Mouse (Mus musculus) spleen, postnatal 4 days (tissue): ENCODE measurements around the gene Rmnd5b.
A peak's percentile ranks its signal among the peaks of the same experiment; 100 is the strongest.
"Not testable (repeated sequence)": the region's sequence is repeated elsewhere in the genome, so short reads cannot be mapped to it uniquely, and the experiment has no call there.

Experiments used
- DNase-seq, 2 experiments: peaks; one replicate each; pipeline ENCODE4 v3.0.0; 2022; ENCODE audit warnings: low spot score in 2 of 2

Gene Rmnd5b

DNA sequence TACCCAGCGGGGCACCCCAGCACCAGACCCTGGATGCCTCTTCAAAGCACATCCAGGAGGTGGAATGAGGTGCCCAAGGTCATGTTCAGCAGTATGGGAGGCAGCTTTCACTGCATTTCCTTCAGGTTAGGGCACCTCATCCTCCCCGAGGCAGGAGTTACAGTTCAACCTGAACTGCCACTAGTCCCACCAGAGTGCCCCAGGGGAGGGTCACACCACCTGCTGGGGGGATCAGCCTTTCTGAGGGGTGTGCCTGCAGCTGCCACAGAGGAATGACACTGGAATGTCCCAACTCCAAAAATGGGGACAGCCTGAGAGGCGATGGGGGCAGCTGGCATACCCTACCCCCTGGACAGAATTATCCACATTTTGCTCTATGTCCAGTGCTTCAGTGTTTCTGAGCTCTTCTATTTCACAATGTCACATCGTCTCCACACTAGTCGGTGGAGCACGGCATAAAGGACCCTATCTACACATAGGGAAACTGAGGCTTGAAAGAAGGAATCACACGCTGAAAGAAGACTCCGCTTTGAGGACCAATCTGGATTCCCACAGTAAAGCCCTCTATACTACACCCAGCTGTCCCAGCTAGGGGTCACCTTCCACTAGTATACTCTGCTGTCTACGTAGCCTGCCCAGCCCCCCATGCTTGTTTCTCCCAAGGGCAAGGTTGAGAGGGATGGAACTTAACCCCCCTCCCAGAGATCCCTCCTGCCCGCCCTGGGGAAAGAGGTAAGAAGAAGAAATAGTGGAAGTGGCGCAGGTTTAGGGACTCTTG, 13.6 kb upstream of the Rmnd5b start:
- DNase-seq, result no peak

GRCm38 (mm10) chr11:51648566-51648965, 12.9 kb upstream of the Rmnd5b start:
- DNase-seq, result no peak

GRCm38 (mm10) chr11:51646751-51647667, 11.3 kb upstream of the Rmnd5b start:
- DNase-seq, result no peak

DNA sequence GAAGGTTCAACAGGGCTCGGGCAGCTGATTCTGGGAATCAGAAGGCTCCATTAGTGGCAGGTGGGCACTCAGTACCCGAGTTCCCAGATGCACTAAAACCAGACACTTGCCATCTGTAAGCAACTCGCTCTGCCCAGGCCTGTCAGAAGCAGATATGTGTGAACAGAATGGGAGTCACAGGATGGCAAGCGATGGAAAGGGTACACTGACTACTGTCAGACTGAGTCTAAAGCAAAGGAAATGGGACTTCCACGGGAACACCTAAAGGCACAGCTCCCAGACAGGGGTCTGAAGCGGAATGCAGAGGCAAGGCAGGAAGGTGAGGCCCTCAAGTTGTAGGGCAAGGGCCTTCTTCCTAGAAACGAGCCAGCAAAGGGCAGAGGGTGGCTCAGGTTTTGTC, 10.5 kb upstream of the Rmnd5b start:
- no peak for DNase-seq

DNA sequence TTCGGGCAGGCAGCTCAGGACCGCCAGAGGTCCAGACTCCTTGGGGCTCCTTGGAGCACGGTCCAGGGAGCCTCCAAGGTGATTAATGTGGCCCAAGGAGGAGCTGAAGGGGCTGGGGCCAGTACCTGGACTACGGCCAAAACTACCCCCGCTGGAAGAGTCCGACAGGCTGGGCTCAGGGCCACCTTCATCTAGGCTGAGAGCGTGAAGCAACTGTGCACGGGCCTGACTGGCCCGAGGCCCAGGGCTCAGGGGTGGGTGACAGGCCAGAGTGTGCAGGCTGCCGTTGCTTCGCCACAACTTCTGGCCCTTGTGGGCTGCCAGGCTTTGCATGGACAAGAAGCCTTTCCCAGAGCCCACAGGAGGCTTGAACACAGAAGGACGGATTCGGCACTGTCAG, 9.6 kb upstream of the Rmnd5b start:
- no peak for DNase-seq

- peak; percentile 64 to 82 for DNase-seq
Observed at GRCm38 (mm10) chr11:51644217-51644616, 8.5 kb upstream of the Rmnd5b start.

GRCm38 (mm10) chr11:51643761-51644160, 8.1 kb upstream of the Rmnd5b start:
- DNase-seq, result peak; percentile 38 to 77

- no peak for DNase-seq
Observed at GRCm38 (mm10) chr11:51643202-51643601, 7.5 kb upstream of the Rmnd5b start.

DNA sequence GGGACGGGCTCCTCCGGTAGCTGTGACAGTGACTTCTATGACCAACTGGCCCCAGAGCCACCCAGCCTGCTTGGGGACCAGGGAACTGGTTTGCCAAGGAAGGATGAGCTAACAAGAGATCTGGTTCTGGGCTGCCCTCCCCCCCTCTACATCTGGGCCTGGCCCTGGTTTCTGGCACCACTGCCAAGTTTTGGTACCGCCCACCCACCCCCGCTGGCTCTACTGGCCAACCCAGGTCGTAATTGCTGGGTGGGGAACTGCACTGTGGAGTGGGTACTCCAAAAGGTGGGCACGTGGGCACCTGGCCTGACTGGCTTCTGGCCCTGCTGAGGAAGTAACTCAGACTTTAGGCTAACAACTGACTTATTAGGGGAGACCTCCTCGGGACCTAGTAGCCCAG, 5.1 kb upstream of the Rmnd5b start:
- DNase-seq, result no peak

DNA sequence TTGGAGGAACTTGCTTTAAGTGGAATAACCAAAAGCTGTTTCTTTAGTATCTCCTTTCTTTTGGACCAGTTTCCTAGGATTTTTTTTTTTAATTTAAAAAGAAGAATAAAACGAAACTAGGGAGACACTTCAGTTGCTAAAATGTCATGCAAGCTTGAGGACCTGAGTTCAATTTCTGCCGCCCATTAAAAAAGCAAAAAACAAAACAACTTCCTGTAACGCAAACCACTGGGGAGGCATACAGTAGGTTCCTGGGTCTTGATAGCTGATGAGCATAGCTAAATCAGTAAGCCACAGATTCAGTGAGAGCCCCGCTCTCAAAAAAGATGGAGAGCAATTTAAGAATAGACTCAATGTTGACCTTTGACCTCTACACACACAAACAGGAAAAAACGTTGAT, 2.8 kb upstream of the Rmnd5b start:
- no peak for DNase-seq

DNA sequence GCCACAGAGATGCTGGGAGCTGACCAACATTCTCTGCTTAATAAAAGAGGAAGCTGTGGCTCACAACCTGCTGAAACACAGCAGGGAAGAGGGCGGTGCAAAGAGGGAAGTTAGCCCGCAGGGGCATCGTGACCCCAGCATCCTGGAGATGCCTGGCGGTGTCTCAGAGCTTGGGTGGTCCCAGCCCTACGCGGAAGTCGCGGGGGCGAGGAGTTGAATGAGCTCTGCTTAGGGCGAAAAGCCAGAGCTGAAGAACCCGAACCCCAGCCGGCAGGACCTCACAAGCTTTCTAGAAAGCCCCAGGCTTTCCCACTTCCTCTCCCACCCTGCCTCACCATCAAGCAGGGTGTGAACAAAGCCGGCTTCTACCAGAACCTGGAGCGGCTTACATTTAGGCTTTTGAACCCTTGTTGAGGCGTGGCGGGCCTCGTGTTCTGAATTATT, 2.3 kb upstream of the Rmnd5b start:
- DNase-seq, result peak; percentile 58 to 85

GRCm38 (mm10) chr11:51636323-51636684, 608 bp upstream of the Rmnd5b start:
- DNase-seq, result peak; percentile 75 to 85

GRCm38 (mm10) chr11:51635127-51635524, 570 bp downstream of the Rmnd5b start:
- DNase-seq, result no peak

DNA sequence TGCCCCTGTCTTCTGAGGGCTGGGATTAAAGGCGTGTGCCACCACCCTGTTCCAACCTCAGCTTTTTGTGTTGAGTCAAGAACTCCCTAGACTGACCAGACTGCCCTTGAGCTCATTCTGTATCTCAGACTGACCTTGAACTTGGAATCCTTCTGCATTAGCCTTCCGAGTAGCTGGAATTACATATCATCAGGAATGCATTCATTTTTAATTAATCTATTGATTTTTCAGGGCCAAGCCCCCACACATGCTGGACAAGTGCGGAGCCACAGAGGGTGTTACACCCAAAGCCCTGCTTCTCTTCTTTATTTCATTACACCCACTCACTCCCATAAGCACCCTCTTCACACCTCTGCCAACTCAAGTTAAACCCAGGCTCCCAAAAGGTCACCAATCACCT, 2.0 kb downstream of the Rmnd5b start:
- no peak for DNase-seq

GRCm38 (mm10) chr11:51633200-51633599, 2.5 kb downstream of the Rmnd5b start:
- not testable (repeated sequence) for DNase-seq

GRCm38 (mm10) chr11:51632130-51632753, 3.5 kb downstream of the Rmnd5b start:
- no peak for DNase-seq

DNA sequence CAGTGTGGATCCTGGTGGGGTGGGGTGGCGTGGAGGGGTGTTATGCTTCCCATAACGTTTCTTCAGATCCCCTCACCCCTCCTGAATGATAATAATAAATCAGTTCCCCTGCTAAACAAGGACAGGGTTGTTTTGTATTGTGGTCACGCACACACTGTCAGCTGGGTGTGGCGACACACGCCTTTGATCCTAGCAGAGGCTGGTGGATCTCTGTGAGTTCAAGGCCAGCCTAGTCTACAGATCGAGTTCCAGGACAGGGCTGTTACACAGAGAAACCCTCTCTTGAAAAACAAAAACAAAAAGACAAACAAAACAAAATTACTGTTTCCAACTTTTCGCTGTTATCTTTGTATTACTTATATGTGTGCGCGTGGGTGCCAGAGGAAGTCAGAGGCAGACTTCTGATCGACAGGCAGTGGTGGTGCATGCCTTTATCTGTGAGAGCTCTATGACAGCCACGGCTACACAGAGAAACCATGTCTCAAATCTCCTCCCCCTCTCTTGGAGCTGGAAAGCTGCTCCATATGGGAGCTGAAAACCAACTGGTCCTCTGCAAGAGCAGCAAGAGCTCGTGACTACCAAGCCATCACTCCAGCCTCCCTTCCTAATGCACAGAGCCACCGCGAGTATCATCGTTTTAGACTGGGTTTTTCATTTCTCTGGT, 5.9 kb downstream of the Rmnd5b start:
- DNase-seq, result no peak

GRCm38 (mm10) chr11:51627907-51628306, 7.8 kb downstream of the Rmnd5b start:
- no peak for DNase-seq

- no peak for DNase-seq
Observed at GRCm38 (mm10) chr11:51627425-51627824, 8.3 kb downstream of the Rmnd5b start.

- DNase-seq, result no peak
Observed at GRCm38 (mm10) chr11:51625187-51625820, 10.4 kb downstream of the Rmnd5b start.

DNA sequence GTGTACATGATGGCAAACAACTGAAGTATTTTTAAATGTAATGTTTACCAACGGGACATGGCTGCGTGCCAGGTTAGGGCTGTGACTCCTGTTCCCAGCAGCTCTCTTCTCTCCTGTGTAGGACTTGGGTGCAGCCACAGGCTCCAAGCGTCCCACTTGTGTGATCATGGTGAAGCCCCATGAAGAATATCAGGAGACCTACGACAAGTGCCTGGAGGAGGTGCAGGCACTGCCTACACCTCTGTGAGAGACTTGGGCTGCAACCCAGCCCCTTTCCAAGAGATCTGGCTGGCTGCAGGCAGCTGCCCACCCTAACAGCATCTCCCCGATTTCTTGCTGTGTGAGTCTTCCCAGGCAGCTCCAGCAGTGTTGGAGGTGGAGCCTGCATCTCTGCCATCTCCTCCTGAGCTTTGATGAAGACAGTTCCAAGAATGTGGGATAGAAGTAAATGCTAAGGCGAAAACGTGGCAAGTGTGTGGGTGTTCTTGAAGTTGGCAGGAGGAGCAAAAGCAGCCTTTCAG, 12.7 kb downstream of the Rmnd5b start:
- no peak for DNase-seq
